9 mouse cellular contexts compared by ENCODE assay signal in the genomic region with DNA sequence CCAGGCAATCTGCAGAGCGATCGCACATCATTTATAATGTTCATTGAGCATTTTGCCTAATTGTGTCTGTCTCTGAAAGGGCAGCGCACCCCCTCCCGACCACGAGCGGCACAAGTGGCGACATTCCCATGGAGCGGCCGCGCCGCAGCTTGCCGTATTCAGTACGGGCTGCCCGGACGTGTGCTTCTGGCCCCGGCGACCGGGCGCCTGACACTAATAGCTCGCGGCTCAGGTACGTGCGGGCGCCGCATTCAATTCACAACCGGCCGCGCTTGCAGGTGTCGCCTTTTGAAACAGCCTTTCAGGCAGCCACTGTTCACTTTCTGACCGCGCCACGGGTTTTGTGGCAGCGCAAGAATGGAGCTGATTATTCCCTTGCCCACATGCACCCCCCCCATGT. TPM values are rescaled to one million over a fixed set of nuclear protein-coding genes. Genes with fewer than 3 reads are reported as not detected.
DNase-seq lines count a peak whose midpoint lies in the region; ATAC-seq lines count a peak whose summit lies in the region.
"Had no signal": no experiment of that assay in that cellular context is flagged by ENCODE, and none has a peak within 500 bp of the region (broad histone marks: within the 10 kb centered on the region; RNA-seq: fewer than 3 reads in every experiment).

No protein-coding gene starts in this region.

- peak overlapping the region; percentile 62 for H3K4me2 ChIP-seq in heart, embryonic 12.5 days
- peak overlapping the region; percentile 38 for H3K4me2 ChIP-seq in forebrain, embryonic 14.5 days (ENCODE audit: low read length)
- H3K4me2 ChIP-seq in midbrain, embryonic 12.5 days (replicated peaks): peak overlapping the region; percentile 54

- no peak overlapping the region for H3K27ac ChIP-seq in heart, embryonic 12.5 days (ENCODE audit: poor library complexity, severe bottlenecking)
- H3K27ac ChIP-seq in forebrain, embryonic 14.5 days (ENCODE audit: low read depth, low read length): no peak overlapping the region
- no peak overlapping the region for H3K27ac ChIP-seq in midbrain, embryonic 12.5 days (replicated peaks)

- H3K36me3 ChIP-seq in heart, embryonic 12.5 days: no peaks in the 10 kb centered on the region
- no peaks in the 10 kb centered on the region for H3K36me3 ChIP-seq in forebrain, embryonic 14.5 days (ENCODE audit: control insufficient read depth, insufficient read depth, low read length)
- H3K36me3 ChIP-seq in midbrain, embryonic 12.5 days: no peaks in the 10 kb centered on the region

- intact Hi-C loops in left cerebral cortex, postnatal 25 days (cut with DNase I): no loop called here

- peak overlapping the region; percentile 42 for H3K4me3 ChIP-seq in heart, embryonic 12.5 days
- H3K4me3 ChIP-seq in forebrain, embryonic 14.5 days (ENCODE audit: low read depth, low read length): peak overlapping the region; percentile 23
- peak overlapping the region; percentile 30 for H3K4me3 ChIP-seq in midbrain, embryonic 12.5 days

- H3K9me3 ChIP-seq in heart, embryonic 12.5 days (replicated peaks): 0 out of 2 replicates have a peak, but pooled peaks cover 2% of the 10 kb centered on the region
- H3K9me3 ChIP-seq in forebrain, embryonic 14.5 days (replicated peaks; ENCODE audit: control insufficient read depth, low read length): no peaks in the 10 kb centered on the region
- no peaks in the 10 kb centered on the region for H3K9me3 ChIP-seq in midbrain, embryonic 12.5 days

- no peak for DNase-seq in heart, adult 18-20 months
- DNase-seq in Muller cell, postnatal 12 days (ENCODE audit: inconsistent ontology term): peak; percentile 51
- DNase-seq in forebrain, embryonic 14.5 days (ENCODE audit: low spot score): no peak
- DNase-seq in left cerebral cortex, postnatal 25 days (ENCODE audit: low spot score in 2 of 2): no peak
- DNase-seq in left cerebral cortex, adult 9 months (ENCODE audit: low spot score in 2 of 2): no peak

- peaks cover 15% of the 10 kb centered on the region for H3K4me1 ChIP-seq in heart, embryonic 12.5 days (replicated peaks)
- 0 out of 2 replicates have a peak, but pooled peaks cover 3% of the 10 kb centered on the region for H3K4me1 ChIP-seq in forebrain, embryonic 14.5 days (ENCODE audit: control insufficient read depth, insufficient read depth, low read length)
- peaks cover 24% of the 10 kb centered on the region; the same call in 1 of the 2 replicates for H3K4me1 ChIP-seq in midbrain, embryonic 12.5 days

- WGBS in heart, embryonic 12.5 days: under 1% methylated on average over 33 of the region's 33 CpGs
- under 1% methylated on average over 33 of the region's 33 CpGs for WGBS in forebrain, embryonic 14.5 days
- under 1% methylated on average over 33 of the region's 33 CpGs for WGBS in midbrain, embryonic 12.5 days

- ATAC-seq in heart, embryonic 12.5 days (ENCODE audit: insufficient number of reproducible peaks, low FRiP score): no peak
- ATAC-seq in forebrain, embryonic 14.5 days: peak; percentile 43; the same call in 1 of the 2 replicates
- ATAC-seq in midbrain, embryonic 12.5 days (ENCODE audit: low FRiP score, low read depth): no peak
- ATAC-seq in megakaryocyte-erythroid progenitor cell, adult 5-6 weeks (replicated peaks; ENCODE audit: low FRiP score, low TSS enrichment, poor library complexity, severe bottlenecking): no peak

- peaks cover 87% of the 10 kb centered on the region for H3K27me3 ChIP-seq in heart, embryonic 12.5 days (replicated peaks)
- H3K27me3 ChIP-seq in forebrain, embryonic 14.5 days (replicated peaks; ENCODE audit: control insufficient read depth, insufficient read depth, low read length): peaks cover 80% of the 10 kb centered on the region
- H3K27me3 ChIP-seq in midbrain, embryonic 12.5 days: peaks cover 89% of the 10 kb centered on the region

- no peak overlapping the region for H3K9ac ChIP-seq in heart, embryonic 12.5 days
- no peak overlapping the region for H3K9ac ChIP-seq in forebrain, embryonic 14.5 days (ENCODE audit: low read length)
- no peak overlapping the region for H3K9ac ChIP-seq in midbrain, embryonic 12.5 days (replicated peaks)

RNA-seq across cellular contexts. Expression of a gene that starts 14.7 kb away (rescaled TPM):
- not detected in 2 replicates for polyA plus RNA-seq in heart, embryonic 12.5 days (2016; fragmentation: Nextera tagmentation; extraction: Ambion mirVana)
- total RNA-seq in heart, adult 18-20 months (2021): not detected
- 0.37 TPM in 1 of 2 replicates, not detected in the other for polyA plus RNA-seq in forebrain, embryonic 14.5 days (2014; fragmentation: Nextera tagmentation; extraction: Ambion mirVana)
- 0.45 and 1.8 TPM in 2 replicates for polyA plus RNA-seq in midbrain, embryonic 12.5 days (2016; fragmentation: Nextera tagmentation; extraction: Ambion mirVana)
- total RNA-seq in left cerebral cortex, postnatal 25 days (2021): not detected
- not detected in 2 replicates for total RNA-seq in megakaryocyte-erythroid progenitor cell, adult 5-6 weeks (2014; fragmentation: Nextera tagmentation)
- not detected in 2 replicates for total RNA-seq in megakaryocyte-erythroid progenitor cell, adult 5-6 weeks (2017)
- total RNA-seq: left cerebral cortex, postnatal 36 days had no signal

RNA-seq across cellular contexts. Expression of a gene that starts 59.5 kb away (rescaled TPM):
- 34.6 and 37.9 TPM in 2 replicates for polyA plus RNA-seq in heart, embryonic 12.5 days (2016; fragmentation: Nextera tagmentation; extraction: Ambion mirVana)
- total RNA-seq in heart, adult 18-20 months (2021): 10 to 100 TPM; 62.6 to 68.2 TPM
- polyA plus RNA-seq in forebrain, embryonic 14.5 days (2014; fragmentation: Nextera tagmentation; extraction: Ambion mirVana): 9.7 and 9.9 TPM in 2 replicates
- 6.6 and 10.5 TPM in 2 replicates for polyA plus RNA-seq in midbrain, embryonic 12.5 days (2016; fragmentation: Nextera tagmentation; extraction: Ambion mirVana)
- 10 to 100 TPM; 17.8 to 22.1 TPM for total RNA-seq in left cerebral cortex, postnatal 25 days (2021)
- total RNA-seq in megakaryocyte-erythroid progenitor cell, adult 5-6 weeks (2014; fragmentation: Nextera tagmentation): 23.4 and 24.3 TPM in 2 replicates
- total RNA-seq in megakaryocyte-erythroid progenitor cell, adult 5-6 weeks (2017): 12.1 and 34.6 TPM in 2 replicates
